Mouse (Mus musculus): Measurements from ENCODE around the gene Phactr1. TPM values are rescaled to one million over a fixed set of nuclear protein-coding genes. Genes with fewer than 3 reads are reported as not detected.

Phactr1 gene
- polyA plus RNA-seq, 1 experiment from 2014 or later = 25.7 TPM

- Histone ChIP-seq H3K9ac (no peak overlapping the region), H3K4me2 (no peak overlapping the region), H3K9me3 (replicated peaks) (no peaks in the 10 kb centered on the region), H3K27ac (no peak overlapping the region), H3K36me3 (no peaks in the 10 kb centered on the region), H3K27me3 (no peaks in the 10 kb centered on the region), H3K4me1 (peaks cover 9% of the 10 kb centered on the region; the same call in 1 of the 2 replicates), H3K4me3 (replicated peaks) (no peak overlapping the region)
- no peak for ATAC-seq (replicated peaks; ENCODE audit: low FRiP score)
- 91% methylated on average over 12 of the region's 12 CpGs for WGBS
Observed at GRCm38 (mm10) chr13:42906990-42907389, 226.6 kb downstream of the Phactr1 start.

- WGBS = 78% methylated on average over 4 of the region's 4 CpGs
- H3K9me3 ChIP-seq (replicated peaks) = no peaks in the 10 kb centered on the region
- no peak overlapping the region for H3K9ac ChIP-seq
- no peak overlapping the region for H3K4me3 ChIP-seq (replicated peaks)
- peaks cover 24% of the 10 kb centered on the region for H3K4me1 ChIP-seq
- ATAC-seq (replicated peaks; ENCODE audit: low FRiP score) = no peak
- H3K36me3 ChIP-seq = no peaks in the 10 kb centered on the region
- no peak overlapping the region for H3K27ac ChIP-seq
- H3K27me3 ChIP-seq = 0 out of 2 replicates have a peak, but pooled peaks cover 5% of the 10 kb centered on the region
- H3K4me2 ChIP-seq = no peak overlapping the region
Observed at GRCm38 (mm10) chr13:42915081-42915480, 234.7 kb downstream of the Phactr1 start.

GRCm38 (mm10) chr13:42915851-42916193, 235.4 kb downstream of the Phactr1 start:
- Histone ChIP-seq H3K9me3 (replicated peaks) (no peaks in the 10 kb centered on the region), H3K4me3 (replicated peaks) (peak overlapping the region; percentile 59), H3K36me3 (no peaks in the 10 kb centered on the region), H3K9ac (peak overlapping the region; percentile 57), H3K27ac (no peak overlapping the region), H3K4me1 (peaks cover 24% of the 10 kb centered on the region), H3K4me2 (peak overlapping the region; percentile 97), H3K27me3 (0 out of 2 replicates have a peak, but pooled peaks cover 5% of the 10 kb centered on the region)
- 21% methylated on average over 6 of the region's 6 CpGs for WGBS
- no peak for ATAC-seq (replicated peaks; ENCODE audit: low FRiP score)

- H3K36me3 ChIP-seq = no peaks in the 10 kb centered on the region
- WGBS = under 1% methylated on average over 74 of the region's 74 CpGs
- H3K4me1 ChIP-seq = peaks cover 24% of the 10 kb centered on the region
Observed at GRCm38 (mm10) chr13:42916194-42917033, 236.0 kb downstream of the Phactr1 start.

GRCm38 (mm10) chr13:42917251-42917650, 236.8 kb downstream of the Phactr1 start:
- H3K4me3 ChIP-seq (replicated peaks) = peak overlapping the region; percentile 59

More at GRCm38 (mm10) chr13:42916194-42917033, 236.0 kb downstream of the Phactr1 start:
- Histone ChIP-seq H3K4me2 (peak overlapping the region; percentile 97), H3K27ac (no peak overlapping the region), H3K9ac (peak overlapping the region; percentile 57), H3K9me3 (replicated peaks) (no peaks in the 10 kb centered on the region), H3K27me3 (0 out of 2 replicates have a peak, but pooled peaks cover 5% of the 10 kb centered on the region), H3K4me3 (replicated peaks) (peak overlapping the region; percentile 59)
- peak; percentile 44; the same call in 1 of the 2 replicates for ATAC-seq (replicated peaks; ENCODE audit: low FRiP score)

GRCm38 (mm10) chr13:42920062-42920461, 239.6 kb downstream of the Phactr1 start:
- ATAC-seq (replicated peaks; ENCODE audit: low FRiP score) = no peak
- no peak overlapping the region for H3K4me3 ChIP-seq (replicated peaks)
- WGBS = 90% methylated on average over 2 of the region's 2 CpGs
- H3K27me3 ChIP-seq = 0 out of 2 replicates have a peak, but pooled peaks cover 2% of the 10 kb centered on the region
- H3K27ac ChIP-seq = no peak overlapping the region
- no peaks in the 10 kb centered on the region for H3K9me3 ChIP-seq (replicated peaks)
- no peak overlapping the region for H3K4me2 ChIP-seq
- H3K4me1 ChIP-seq = peaks cover 24% of the 10 kb centered on the region
- H3K9ac ChIP-seq = no peak overlapping the region
- H3K36me3 ChIP-seq = no peaks in the 10 kb centered on the region

More at GRCm38 (mm10) chr13:42917251-42917650, 236.8 kb downstream of the Phactr1 start:
- no peak overlapping the region for H3K27ac ChIP-seq
- H3K27me3 ChIP-seq = 0 out of 2 replicates have a peak, but pooled peaks cover 5% of the 10 kb centered on the region
- no peaks in the 10 kb centered on the region for H3K36me3 ChIP-seq
- H3K9me3 ChIP-seq (replicated peaks) = no peaks in the 10 kb centered on the region
- WGBS = 24% methylated on average over 6 of the region's 6 CpGs
- peak; percentile 44; the same call in 1 of the 2 replicates for ATAC-seq (replicated peaks; ENCODE audit: low FRiP score)
- H3K4me2 ChIP-seq = peak overlapping the region; percentile 97
- H3K9ac ChIP-seq = no peak overlapping the region
- H3K4me1 ChIP-seq = peaks cover 24% of the 10 kb centered on the region

GRCm38 (mm10) chr13:42921769-42922450, 241.5 kb downstream of the Phactr1 start:
- H3K27ac ChIP-seq = no peak overlapping the region

GRCm38 (mm10) chr13:42927778-42928177, 247.4 kb downstream of the Phactr1 start:
- Histone ChIP-seq H3K27me3 (no peaks in the 10 kb centered on the region), H3K4me3 (replicated peaks) (no peak overlapping the region), H3K9ac (no peak overlapping the region), H3K27ac (no peak overlapping the region), H3K4me1 (peaks cover 3% of the 10 kb centered on the region; the same call in 1 of the 2 replicates), H3K9me3 (replicated peaks) (peaks cover 13% of the 10 kb centered on the region), H3K4me2 (no peak overlapping the region), H3K36me3 (peaks cover 9% of the 10 kb centered on the region; the same call in 1 of the 2 replicates)
- 95% methylated on average over 11 of the region's 11 CpGs for WGBS
- no peak for ATAC-seq (replicated peaks; ENCODE audit: low FRiP score)

More at GRCm38 (mm10) chr13:42921769-42922450, 241.5 kb downstream of the Phactr1 start:
- Histone ChIP-seq H3K27me3 (no peaks in the 10 kb centered on the region), H3K36me3 (no peaks in the 10 kb centered on the region), H3K9ac (no peak overlapping the region), H3K9me3 (replicated peaks) (no peaks in the 10 kb centered on the region), H3K4me2 (no peak overlapping the region), H3K4me1 (peaks cover 9% of the 10 kb centered on the region), H3K4me3 (replicated peaks) (no peak overlapping the region)
- 90% methylated on average over 10 of the region's 10 CpGs for WGBS
- no peak for ATAC-seq (replicated peaks; ENCODE audit: low FRiP score)

GRCm38 (mm10) chr13:42929529-42930235, 249.3 kb downstream of the Phactr1 start:
- Histone ChIP-seq H3K4me1 (peaks cover 7% of the 10 kb centered on the region), H3K9me3 (replicated peaks) (peaks cover 13% of the 10 kb centered on the region), H3K4me2 (no peak overlapping the region), H3K27ac (no peak overlapping the region), H3K27me3 (no peaks in the 10 kb centered on the region), H3K9ac (no peak overlapping the region), H3K4me3 (replicated peaks) (no peak overlapping the region), H3K36me3 (peaks cover 9% of the 10 kb centered on the region; the same call in 1 of the 2 replicates)
- no peak for ATAC-seq (replicated peaks; ENCODE audit: low FRiP score)
- WGBS = 53% methylated on average over 10 of the region's 10 CpGs

GRCm38 (mm10) chr13:42932046-42932445, 251.6 kb downstream of the Phactr1 start:
- no peaks in the 10 kb centered on the region for H3K27me3 ChIP-seq
- no peak overlapping the region for H3K9ac ChIP-seq
- 93% methylated on average over 5 of the region's 5 CpGs for WGBS
- no peak overlapping the region for H3K4me3 ChIP-seq (replicated peaks)
- no peak overlapping the region for H3K4me2 ChIP-seq
- peaks cover 9% of the 10 kb centered on the region; the same call in 1 of the 2 replicates for H3K36me3 ChIP-seq
- no peak overlapping the region for H3K27ac ChIP-seq
- peaks cover 12% of the 10 kb centered on the region for H3K4me1 ChIP-seq
- H3K9me3 ChIP-seq (replicated peaks) = peaks cover 13% of the 10 kb centered on the region
- no peak for ATAC-seq (replicated peaks; ENCODE audit: low FRiP score)

GRCm38 (mm10) chr13:42934538-42935126, 254.2 kb downstream of the Phactr1 start:
- WGBS = 27% methylated on average over 16 of the region's 16 CpGs
- no peak overlapping the region for H3K9ac ChIP-seq
- peaks cover 12% of the 10 kb centered on the region for H3K4me1 ChIP-seq
- H3K27me3 ChIP-seq = no peaks in the 10 kb centered on the region
- H3K9me3 ChIP-seq (replicated peaks) = no peaks in the 10 kb centered on the region
- H3K4me2 ChIP-seq = peak overlapping the region; percentile 27
- H3K36me3 ChIP-seq = no peaks in the 10 kb centered on the region
- H3K27ac ChIP-seq = no peak overlapping the region
- ATAC-seq (replicated peaks; ENCODE audit: low FRiP score) = peak; percentile 69; the same call in 1 of the 2 replicates
- H3K4me3 ChIP-seq (replicated peaks) = no peak overlapping the region
